Mouse (Mus musculus) central nervous system, embryonic 14 days (tissue): Measurements from ENCODE around the gene D17H6S53E. TPM values are rescaled to one million over a fixed set of nuclear protein-coding genes. Genes with fewer than 3 reads are reported as not detected.

Experiments
- polyA plus RNA-seq: library from polyadenylated mRNA; depleted of rRNA; stranded (reverse); fragments of >200 nt; gene quantifications from 2 replicates; pipeline ENCODE4 v1.2.3, GENCODE M21; 2012; rRNA removed

Gene D17H6S53E
- polyA plus RNA-seq = 4.9 and 5.3 TPM in 2 replicates

DNA sequence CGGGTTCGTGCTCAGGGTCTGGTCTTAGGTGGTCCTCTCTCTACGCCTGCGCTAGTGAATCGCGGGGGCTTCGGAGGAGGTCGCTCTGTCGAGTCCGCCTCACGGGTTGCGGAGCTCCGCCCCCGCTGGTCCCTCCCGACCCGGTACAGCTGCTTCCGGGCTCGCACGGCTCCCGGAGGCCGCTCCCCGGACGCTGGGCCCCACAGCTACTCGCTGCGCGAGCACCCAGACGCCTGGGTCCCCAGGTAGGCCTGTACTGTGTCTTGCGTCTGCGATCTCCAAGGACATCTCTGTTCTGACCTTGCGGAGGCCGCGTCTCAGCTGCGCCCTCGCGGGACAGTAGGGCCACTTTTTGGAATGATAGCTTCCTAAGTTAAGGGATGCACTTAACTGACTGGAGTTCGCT lies at the start of gene D17H6S53E:
TSS of gene D17H6S53E (plus strand) at position 168 of the 406 bp plus-strand sequence.

DNA sequence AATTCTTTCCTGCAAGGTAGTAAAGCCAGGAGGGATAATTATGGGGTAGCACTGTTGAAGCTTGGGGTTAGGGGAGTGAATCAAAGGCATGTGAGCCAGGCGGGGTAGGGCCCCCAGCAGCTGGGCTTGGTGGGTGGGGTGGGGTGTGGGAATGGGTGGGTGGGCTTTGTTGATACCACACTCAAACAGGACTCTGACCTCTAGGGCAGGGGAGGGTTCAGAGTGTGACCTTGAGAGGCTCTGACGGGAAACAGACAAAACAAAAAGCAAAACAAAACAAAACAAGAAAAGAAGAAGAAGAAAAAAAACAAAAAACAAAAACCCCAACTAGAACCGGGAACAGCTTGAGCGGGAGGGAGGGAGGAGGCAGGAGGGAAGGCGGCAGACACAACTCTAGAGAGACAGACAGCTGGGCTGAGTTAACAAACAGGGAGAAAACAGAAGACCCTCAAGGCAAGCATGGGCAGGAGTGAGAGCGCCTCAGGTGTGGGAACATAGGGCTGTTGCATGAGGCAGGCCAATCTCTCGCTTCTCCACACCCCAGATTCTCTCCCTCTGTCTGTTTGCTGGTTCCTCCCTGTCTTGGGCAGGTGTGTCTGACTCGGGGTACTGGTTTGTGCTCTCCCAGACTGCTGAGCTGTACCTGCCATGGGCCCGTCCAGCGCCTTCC lies 49.5 kb upstream of the D17H6S53E start, which contains the start of gene Ly6g6e:
TSS of gene Ly6g6e (plus strand) at position 396 of the 670 bp plus-strand sequence.

DNA sequence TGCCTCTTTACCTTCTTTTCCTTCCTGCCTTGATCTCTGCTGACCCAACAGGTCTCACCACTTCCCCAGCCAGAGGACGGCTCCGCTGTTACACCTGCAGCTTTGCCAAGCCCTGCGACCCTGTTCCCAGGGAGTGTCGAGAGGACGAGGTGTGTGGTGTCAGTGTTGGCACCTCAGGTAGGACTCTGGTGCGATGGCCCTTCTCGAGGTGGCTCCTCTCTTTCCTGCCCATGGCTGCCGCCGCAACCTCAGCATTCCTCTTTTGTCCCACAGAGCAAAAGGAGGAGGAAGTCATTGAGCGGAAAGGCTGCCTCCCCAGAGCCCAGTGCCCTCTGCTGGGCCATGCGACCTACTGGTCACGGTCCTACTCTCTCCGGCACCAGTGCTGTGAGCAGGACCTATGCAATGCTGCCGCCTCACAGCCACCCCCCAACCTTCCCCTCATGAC lies 48.4 kb upstream of the D17H6S53E start, which contains the start of gene Ly6g6d:
TSS of gene Ly6g6d (minus strand) at position 280 of the 448 bp plus-strand sequence.

DNA sequence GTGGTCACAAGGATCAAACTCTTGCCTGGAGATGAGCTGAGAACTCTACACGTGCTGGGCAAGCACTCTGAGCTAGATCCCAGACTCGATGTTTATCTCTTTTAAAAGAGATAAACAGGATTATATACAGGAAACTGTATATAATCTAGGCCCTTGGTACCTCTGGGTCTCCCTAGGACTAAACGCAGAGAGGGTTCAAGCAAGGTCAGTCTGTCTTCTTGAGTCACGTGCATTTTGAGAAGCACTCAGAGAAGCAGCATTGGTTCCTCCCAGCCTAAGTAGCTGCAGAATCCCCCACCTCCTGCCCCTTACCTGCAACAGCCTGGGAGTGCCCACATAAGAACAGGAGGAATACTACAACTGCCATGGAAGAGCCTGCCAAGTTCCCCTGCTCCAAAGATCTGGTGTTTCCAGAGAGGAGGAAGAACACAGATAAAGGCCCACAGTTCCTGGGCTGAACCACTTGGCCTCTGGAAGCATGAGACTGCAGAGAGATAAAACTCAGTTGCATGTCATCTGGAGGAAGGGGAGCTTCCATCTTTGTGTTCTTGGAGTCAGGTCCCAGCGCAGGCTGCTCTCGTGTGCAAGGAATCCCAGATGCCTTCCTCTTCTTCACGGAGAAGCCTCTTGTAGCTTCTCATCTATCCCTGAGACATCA lies 40.8 kb upstream of the D17H6S53E start, which contains the start of gene Ly6g6f:
TSS of gene Ly6g6f (minus strand) at position 403 of the 658 bp plus-strand sequence.

DNA sequence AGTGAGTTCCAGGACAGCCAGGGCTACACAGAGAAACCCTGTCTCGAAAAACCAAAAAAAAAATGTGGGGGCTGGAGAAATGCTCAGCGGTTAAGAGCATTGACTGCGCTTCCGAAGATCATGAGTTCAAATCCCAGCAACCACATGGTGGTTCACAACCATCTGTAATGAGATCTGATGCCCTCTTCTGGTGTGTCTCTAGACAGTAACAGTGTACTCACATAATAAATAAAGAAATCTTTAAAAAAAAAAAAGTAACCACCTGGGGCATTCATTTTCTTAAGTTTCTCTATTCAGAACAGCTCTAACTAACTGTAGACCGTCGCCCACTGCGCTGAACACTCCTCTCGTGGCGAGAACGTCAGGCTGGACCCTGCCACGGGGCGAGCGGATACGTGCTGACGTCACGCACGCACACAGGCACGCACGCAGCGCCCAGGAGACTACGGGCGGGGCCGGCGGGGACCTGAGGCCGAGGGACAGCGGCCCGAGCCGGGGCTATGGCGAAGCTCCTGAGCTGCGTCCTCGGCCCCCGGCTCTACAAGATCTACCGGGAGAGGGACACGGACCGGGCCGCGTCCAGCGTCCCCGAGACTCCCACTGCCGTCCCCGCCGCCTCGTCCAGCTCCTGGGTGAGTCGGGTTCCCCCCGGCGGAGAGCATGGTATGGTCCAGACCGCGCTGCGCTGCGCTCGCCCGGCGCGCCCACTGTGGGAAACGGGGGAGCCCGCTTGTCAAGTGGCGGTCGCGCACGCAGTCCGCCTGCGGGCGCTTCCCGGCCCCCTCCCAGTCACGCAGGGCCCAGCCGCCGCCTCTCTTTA lies 37.1 kb upstream of the D17H6S53E start, which contains the start of gene Abhd16a:
TSS of gene Abhd16a (plus strand) at position 439 of the 820 bp plus-strand sequence.

DNA sequence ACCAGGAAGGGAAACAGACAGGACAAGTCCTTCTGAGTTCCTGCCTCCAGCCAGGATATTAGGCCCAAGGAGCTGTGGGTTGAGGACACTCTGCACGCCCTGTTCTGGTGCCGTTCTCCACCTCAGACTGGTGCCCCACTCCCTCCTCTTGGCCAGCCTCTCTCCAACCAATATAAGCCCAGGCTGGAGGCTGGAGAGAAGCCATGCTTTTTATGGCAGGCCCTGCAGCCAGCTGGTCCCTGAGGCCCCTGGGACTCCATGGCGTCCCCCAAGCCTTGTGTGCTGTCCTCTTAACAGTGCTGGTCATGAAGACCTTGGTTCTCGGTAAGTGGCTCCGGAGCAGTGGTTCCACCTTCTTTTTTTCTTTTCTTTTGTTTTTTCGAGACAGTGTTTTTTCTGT lies 18.1 kb upstream of the D17H6S53E start, which contains the start of gene Ly6g5c:
TSS of gene Ly6g5c (plus strand) at position 183 of the 400 bp plus-strand sequence.

DNA sequence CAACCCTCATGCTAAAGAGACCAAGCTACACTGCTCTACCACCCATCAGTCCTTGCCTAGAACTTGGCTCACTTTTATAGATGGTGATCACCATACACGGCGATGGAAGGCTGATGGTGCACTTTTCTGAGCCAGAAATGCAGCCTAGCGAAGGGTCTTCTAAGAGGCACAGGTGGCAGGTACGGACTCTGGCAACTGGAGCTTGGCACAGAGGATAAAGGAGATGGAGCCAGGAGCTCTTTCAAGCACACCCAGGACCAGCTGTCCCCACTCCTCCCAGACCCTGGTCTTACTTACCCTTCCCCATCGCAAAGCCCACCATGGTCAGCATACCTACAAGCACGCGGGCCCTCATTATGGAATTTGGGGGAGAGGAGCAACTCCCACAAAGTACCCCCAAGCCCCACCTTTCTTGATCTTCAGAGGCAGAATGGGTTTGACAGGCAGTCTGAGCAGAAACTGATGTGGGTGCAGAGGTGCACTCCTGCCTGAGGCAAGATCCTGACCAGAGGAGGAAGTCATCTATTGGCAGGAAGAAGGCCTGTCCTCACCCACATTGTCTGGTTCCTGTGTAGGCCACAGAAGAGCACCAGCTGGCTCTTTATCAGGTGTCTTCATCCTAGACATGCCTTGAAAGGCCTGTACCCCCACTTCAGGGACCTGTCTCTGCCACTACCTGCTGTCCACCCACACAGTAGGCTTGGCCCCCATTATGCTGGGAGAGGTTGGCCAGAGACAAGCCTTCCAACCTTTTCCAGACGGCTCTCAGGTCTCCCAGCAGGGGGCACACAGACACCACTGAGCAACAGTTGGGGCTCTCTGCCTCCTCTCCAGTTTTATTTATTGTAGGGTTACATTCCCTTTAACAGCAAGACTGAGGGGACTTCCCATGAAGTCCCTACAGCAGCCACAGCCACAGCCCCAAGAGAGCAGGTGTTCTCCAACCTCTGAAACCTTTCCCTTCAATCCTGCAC lies 10.8 kb upstream of the D17H6S53E start, which contains the start of gene Ly6g5b:
TSS of gene Ly6g5b (minus strand) at position 383 of the 974 bp plus-strand sequence.

DNA sequence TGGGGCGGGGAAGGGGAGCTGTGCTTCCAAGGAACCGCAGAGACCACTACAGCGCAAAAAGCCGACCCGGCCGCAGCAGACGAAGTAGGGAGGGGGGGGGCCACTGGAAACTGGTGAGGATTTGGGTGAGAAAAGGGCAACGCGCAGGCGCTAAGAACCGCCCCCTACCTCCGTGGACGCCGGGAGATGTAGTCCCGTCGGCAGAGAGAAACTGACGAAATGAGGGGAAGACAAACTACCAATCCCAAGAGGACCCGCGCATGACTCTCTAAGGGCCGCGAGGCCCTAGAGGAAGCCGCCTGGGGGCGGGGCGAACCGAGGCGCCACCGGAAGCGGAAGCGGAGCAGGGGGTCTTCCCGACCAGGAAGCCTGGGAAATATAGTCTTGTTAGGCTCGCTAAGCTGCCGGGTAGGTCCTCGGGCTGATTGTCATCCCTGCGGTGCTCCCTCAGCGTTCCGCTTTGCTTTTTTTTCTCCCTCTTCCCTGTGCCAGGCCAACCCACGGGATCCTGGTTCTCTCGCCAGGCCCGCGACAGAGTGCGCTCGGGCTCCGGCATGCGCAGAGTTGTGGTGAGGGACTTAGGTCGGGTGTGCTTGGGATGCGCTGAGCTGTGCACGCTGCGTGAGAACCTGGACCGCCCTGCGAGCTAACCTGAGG lies 4.9 kb upstream of the D17H6S53E start, which contains the start of gene Gpank1:
TSS of gene Gpank1 (plus strand) at position 313 of the 657 bp plus-strand sequence.

DNA sequence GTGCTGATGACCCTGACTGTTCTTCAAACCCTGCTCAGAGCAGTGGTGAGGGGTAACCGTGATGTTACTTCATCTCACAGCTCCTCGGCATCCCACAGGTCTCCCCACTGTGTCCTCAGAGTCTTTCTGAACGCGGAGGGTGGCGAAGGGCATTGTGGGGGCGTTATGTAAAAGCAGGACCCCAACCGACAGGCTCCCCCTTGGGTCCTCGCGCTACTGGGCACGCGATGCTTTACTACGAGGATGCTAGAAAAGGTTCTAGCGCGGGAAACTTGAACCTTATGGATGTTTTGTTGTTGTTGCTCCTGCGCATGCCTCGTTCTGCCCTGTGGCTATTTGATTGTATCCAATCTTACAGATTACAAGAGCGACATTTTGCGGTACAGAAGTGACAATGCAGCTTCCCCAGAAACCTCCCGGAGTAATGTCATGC lies 4.3 kb upstream of the D17H6S53E start, which contains the start of gene Csnk2b:
TSS of gene Csnk2b (minus strand) at position 183 of the 433 bp plus-strand sequence.

DNA sequence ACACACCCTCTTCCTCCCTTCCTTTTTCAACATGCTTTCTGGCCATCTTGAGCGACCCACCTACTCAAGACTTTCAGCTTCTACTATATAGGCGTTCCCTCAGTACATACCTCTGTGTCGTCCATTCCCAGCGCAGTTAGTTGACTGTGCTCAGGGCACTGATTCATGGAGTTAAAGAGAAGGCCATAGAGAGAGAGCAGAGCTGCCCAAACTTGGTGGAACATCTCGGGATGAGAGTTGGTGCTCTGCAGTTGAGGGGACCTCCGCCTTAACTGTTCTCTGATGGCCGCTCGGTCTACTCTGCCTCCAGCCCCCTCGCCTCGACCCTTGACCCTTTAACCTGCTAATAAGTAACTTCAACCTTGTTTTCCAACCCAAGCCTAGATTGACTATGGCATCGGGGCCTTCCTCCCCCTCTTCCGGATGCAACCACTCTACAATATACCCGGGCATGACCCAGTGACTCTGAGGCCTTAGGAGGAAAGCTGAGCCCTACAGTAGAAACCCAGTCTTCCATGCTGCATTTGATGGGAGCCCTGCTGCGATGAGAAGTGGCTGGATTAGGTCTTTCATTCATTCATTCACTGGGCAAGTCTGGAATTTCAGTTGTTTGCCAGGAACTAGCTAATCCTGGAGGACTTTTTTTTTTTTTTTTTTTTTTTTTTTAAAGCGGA lies 5.5 kb downstream of the D17H6S53E start, which contains the start of gene Apom:
TSS of gene Apom (minus strand) at position 551 of the 674 bp plus-strand sequence.

DNA sequence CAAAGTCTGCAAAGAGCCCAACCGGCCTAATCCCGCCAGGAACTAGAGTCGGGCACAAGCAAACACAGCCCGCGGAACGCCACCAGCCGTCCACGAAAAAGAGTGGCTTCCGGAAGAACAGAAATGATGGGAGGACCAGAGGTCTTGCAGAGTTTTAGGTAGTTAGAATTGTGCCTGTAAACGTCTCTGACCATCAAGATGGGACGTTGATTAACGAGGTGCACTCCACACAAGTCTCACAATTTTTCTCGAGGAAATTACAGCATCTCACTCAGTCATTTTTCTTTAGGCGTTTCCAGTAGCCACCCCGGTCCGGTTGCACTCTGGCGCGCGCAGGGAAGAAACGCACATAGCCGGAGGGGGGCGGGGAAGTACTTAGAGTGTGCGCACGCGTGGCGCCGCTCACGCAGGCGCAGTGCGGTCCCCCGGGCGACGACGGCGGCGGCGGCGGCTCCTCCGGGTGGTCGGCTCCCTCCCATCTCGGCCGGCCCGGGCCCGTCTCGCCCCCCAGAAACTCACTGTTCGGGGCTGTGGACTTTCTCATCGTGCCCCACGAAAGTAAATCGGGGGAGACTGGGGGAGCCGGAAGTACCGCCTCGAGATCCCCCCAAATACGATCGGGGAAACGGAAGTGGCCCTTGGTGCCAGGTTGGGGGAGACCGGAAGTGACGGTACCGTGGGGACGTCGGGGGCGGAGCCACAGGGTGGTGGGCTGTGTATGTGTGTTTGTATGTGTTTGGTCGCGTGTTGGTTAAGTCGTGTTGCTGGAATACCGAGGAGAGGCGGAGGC lies 8.8 kb downstream of the D17H6S53E start, which contains the start of gene Bag6:
TSS of gene Bag6 (plus strand) at position 378 of the 790 bp plus-strand sequence.

DNA sequence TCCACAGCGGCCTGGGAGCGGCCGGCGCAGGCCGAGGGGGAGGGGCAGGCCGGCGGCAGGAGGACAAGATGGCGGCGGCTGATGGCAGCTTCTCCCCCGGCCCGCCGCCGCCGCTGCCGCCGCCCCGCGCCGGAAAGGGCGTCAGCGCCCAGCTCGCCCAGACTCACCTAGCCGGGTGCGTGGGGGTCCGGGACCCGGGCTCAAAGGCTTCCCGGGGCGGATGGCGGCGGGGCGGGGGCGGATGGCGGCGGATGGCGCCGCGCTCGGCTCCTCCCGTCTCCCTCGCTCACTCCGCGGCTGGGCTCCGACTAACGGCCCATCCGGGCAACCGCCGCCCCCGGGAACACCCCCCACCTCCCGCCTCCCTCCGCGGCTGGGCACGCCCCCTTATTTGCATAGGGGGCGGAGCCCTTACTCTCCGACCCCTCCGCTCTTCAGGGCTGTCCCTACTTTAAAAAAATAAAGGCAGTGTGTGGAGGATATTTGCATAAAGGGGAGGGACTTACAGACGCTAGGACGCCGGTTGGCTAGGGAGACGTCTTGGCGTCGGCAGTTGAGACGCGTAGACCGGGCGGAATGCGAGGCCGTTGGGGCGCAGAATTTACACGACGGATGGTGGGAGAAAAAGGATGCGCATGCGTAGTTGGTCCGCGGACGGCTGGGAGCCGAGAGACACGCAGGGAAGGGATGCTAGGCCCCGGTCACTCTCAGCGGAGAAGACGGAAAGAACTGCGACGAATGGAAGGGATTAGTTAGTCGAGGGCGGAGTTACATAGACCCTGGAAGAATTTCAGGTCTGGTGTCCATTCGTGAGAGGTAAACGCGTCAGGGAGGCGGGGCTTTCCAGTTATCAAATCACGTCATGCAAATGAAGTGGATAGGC lies 38.6 kb downstream of the D17H6S53E start, which contains the start of gene Prrc2a:
TSS of gene Prrc2a (minus strand) at position 330 of the 883 bp plus-strand sequence.

DNA sequence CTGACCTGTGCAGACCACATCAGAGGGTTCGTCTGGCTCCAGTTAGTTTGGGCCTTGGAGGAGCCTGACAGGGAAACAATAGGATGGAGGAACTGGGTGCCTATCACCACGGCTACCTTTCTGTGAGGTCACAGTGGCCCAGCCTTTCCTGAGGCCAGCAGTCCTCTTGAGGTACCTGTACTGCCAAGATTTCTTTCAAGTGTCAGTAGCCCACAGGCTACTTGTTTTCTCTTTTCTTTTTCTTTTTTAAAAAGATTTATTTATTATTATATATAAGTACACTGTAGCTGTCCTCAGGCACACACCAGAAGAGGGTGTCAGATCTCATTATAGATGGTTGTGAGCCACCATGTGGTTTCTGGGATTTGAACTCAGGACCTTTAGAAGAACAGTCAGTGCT lies 49.8 kb downstream of the D17H6S53E start, which contains the start of gene Aif1:
TSS of gene Aif1 (minus strand) at position 101 of the 400 bp plus-strand sequence.

